Mouse (Mus musculus) cerebellum, adult 2 months (tissue): ENCODE results near the gene Prkcg.

Source experiments
- CTCF ChIP-seq: fragments of 200-500 bp; IDR thresholded peaks from 2 replicates; pipeline ENCODE4 v1.5.1; 2011; ENCODE audit warnings: low read depth, mild to moderate bottlenecking, control low read depth, low read length, moderate library complexity, borderline replicate concordance; ENCODE audit not compliant: insufficient read depth
- POLR2A ChIP-seq: fragments of 200-500 bp; IDR thresholded peaks from 2 replicates; pipeline ENCODE4 v1.6.1; 2011; ENCODE audit warnings: low read length, control low read depth, borderline replicate concordance; ENCODE audit not compliant: insufficient read depth

GRCm38 (mm10) chr7:3283081-3283875 is 5.7 kb upstream of the Prkcg start:
- no peak for TF ChIP-seq CTCF
- TF ChIP-seq POLR2A: no peak
